Mouse (Mus musculus) bone marrow macrophage, adult 2 months (primary cell): Measurements from ENCODE around the gene Aebp1.

ENCODE experiments used
- CTCF ChIP-seq: IDR thresholded peaks from 2 replicates; pipeline ENCODE4 v1.5.1; 2012; ENCODE audit warnings: low read depth, mild to moderate bottlenecking, low read length, moderate library complexity
- POLR2A ChIP-seq: IDR thresholded peaks from 2 replicates; pipeline ENCODE4 v1.6.1; 2012; ENCODE audit warnings: mild to moderate bottlenecking, low read depth, low read length, borderline replicate concordance

GRCm38 (mm10) chr11:5870069-5870468 lies 8.3 kb downstream of the Aebp1 start:
- no peak for TF ChIP-seq CTCF
- TF ChIP-seq POLR2A: no peak
